Mouse (Mus musculus) heart, postnatal 4 days (tissue): ENCODE data around the gene Fam98b. TPM values are rescaled to one million over a fixed set of nuclear protein-coding genes. Genes with fewer than 3 reads are reported as not detected.

ENCODE experiments used
- DNase-seq: peaks from one replicate; pipeline ENCODE4 v3.0.0; 2021
- total RNA-seq, 2 experiments: library from RNA; stranded (reverse); gene quantifications; 2 replicates each; pipeline ENCODE4 v1.2.3; 2021

Fam98b gene
- total RNA-seq: 10 to 100 TPM; 35.0 to 36.0 TPM

DNA sequence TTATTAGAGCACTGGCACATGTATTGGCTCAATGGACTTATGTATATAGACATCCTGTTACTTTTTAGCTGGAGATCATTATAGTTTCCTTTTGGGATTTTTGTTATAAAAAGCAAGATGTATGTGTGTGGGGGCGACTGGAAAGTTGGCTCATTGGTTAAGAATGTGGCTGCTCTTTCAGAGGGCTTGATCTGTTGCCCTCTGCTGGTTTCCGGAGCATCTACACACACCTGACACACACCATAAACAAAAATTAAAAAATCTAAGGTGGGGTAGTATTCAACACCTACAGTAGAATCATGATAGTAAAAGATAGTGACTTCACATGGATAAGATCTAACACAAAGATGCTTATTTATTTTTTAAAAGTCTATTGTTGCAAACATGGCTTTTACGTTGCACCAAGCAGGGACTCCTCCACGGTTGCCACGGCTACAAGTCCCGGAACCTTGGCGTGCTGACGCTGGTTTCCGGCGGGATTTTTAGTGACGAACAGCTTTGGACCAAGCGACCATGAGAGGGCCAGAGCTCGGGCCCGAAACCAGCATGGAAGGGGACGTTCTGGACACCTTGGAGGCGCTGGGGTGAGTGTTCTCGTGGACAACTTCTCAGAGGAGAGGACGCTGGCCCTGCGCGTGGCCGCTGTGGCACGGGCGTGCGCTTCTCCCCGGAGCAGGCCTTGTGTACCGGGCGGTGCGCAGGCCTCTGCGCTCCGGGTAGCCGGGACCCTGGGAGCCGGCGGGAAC is at the start of gene Fam98b:
TSS of gene Fam98b (plus strand) at position 485 of the 746 bp plus-strand sequence.
- peak; percentile 94 for DNase-seq

DNA sequence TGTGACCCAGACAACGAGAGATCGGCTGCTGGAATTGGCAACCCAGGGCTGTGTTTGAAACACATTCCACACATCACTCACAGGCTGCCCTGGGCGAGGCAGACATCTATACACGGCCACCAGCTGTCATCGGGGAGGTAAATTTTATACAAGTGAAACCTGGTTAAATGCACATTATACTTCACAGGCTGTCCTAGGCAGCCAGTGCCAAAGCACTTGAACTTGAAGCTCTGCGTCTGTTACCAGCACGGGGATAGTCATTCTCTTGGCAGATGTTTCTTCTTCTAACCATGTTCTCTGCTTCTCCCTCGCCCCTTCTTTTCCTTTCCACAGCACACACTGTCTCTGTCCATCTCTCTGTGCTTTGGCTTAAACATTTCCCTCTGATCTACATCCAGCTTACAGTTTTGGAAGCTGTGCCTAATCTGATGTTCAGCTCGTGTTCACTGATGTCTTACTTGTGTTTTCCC is 48.6 kb upstream of the Fam98b start:
- DNase-seq: no peak

DNA sequence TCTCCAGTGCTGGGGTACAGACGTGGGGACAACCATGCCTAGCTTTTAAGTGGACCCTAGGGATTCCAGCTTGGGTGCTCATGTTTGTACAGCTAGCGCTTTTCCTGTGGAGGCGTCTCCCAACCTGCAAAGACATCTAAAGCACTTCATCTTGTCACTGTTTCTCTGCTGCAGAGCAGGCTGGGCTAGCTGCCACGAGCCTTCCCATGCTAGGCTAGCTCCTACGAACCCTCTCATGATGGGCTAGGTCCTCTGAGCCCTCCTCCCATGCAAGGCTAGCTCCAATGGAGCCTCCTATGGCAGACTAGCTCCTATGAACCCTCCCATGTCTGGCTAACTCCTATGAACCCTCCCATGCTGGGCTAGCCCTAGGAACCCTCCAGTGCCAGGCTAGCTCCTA is 46.2 kb upstream of the Fam98b start:
- no peak for DNase-seq

DNA sequence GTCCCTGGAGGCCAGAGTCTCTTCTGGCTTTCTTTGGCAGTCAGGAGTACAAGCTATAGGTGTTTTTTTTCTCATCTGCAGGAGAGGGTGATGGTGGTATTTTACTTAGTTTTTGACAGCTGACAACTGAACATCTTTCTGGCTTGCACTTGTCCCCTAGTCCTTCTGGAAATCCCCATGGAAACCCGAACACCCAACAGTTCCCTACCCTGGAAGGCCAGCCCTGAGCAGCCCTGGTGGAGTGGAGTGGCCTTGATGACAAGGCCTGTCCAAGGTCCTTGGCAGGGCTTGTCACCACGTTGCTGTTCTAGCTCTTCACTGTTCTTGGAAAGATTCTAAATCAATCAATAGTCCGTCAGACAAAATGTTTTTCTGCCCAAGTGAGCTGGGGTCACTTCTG is 45.0 kb upstream of the Fam98b start:
- DNase-seq: no peak

DNA sequence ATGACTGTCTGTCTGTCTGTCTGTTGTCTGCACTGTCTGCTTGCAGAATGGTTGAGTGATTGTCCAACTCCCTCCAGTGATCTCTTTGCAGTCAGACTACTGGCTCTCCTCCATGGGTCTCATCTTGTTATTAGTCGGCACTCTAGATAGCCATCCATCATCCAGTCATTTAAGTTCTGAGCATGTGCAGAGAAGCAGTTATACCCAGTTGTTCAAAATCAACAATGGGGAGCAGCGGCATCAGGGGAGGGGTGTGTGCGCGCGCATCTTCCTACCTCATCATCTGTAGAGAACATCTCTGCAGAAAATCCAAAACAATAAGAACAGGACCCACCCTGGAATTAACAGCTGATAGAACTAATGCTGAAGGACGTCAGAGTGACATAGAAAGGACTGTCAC is 44.5 kb upstream of the Fam98b start:
- no peak for DNase-seq

DNA sequence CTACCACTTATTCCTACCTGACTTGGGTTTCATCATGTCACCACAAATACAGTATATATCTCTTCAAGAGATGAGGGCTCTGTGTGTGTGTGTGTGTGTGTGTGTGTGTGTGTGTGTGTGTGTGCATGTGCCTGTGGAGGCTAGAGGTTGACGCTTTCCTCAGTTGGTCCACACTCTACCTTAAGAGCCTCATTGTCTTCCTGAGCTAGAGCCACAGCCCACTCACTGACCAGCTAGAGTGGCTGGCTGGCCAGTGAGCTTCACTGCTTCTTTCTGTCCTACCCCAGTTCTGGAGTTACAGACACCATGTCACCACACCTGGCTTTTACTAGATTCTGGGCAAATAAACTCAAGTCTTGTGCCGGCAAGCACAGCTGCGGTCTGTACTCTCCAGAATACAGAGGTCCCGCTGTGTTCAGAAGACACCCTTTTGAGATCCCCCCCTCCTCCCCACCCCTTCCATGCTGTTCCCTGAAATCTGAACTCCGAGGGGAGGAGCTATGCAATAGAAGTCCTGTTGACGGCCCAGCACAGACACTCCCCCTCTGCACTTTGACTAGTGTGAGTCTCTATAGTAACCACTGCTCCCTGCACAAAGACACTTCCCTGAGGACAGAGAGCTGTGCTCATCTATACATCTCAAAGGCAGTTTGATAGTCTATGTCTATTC is 39.0 kb upstream of the Fam98b start:
- peak; percentile 27 for DNase-seq

DNA sequence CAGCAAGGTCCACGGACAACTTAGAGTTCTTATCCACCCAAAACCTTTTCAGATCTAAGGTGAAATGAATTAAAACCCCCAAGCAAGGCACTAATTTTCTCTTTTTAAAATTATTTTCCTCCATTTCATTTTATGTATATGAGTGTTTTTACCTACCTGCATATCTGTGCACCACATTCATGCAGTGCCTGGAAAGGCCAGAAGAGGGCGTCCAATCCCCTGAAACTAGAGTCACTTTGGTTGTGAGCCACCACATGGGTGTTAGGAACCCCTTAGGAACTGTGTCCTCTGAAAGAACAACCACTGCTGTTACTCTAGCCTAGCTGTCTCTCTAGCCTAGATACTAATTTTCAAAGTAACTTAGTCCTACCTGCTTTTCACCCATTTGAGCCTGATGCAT is 33.4 kb upstream of the Fam98b start:
- DNase-seq: no peak

DNA sequence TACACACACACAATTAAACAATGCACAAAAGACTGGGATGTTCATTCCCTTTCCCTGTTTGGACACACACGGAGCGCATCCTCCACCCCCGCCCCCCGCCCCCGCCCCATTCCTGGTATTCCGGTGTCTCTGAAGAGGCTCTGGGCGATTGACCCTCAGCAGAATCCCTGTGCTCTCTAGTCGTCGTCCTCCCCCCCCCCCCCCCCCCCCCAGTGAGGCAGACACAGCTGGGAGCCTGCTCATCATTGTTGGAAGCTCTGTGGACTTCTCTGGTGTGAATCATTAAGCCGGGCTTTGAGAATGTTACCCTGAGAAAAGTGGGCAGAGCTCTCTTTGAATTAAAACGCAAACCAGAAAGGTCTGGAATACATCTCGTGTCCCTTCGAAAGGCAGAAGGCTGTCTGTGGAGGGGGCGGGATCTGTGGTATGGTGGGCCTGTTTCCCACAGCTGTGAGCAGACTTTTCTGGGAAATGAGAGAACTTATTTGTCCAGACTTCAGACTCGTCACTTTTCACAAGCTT is 31.8 kb upstream of the Fam98b start:
- DNase-seq: no peak

DNA sequence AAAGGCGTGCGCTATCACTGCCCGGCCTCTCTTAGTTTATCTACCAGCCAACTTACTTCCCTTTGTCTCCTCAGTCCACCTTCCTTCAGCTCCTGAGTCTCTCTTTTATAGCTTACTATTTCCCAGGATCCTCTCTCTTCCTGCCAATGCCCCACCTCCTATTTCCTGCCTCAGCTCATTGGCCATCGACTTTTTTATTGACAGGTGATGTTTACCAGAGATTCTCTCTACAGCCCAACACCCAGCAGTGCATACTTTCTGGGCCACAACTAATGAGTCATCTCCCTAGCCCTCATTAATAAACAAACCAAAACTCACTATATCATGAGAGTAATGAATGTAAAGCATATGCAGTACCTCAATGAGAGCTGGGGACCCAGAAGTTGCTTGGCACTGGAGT is 30.0 kb upstream of the Fam98b start:
- DNase-seq: no peak

DNA sequence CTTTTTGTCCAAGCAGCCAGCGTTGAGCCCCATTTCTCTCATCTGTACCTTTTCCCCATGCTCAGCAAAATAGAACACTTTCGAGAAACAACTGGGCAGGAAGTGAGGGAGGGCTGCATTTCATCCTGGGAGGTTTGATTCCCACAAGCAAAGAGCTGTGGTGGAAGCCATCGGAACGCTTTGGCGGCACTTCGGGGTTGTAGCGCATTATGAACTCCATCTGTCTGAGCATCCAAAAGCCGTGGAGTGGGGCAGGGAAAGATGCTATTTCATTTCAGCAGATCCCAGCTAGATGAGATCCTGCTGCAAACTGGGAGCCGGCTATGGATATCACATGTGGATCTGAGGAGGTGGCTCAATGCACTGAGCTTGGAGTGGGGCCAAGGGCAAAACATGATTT is 26.9 kb upstream of the Fam98b start:
- no peak for DNase-seq

DNA sequence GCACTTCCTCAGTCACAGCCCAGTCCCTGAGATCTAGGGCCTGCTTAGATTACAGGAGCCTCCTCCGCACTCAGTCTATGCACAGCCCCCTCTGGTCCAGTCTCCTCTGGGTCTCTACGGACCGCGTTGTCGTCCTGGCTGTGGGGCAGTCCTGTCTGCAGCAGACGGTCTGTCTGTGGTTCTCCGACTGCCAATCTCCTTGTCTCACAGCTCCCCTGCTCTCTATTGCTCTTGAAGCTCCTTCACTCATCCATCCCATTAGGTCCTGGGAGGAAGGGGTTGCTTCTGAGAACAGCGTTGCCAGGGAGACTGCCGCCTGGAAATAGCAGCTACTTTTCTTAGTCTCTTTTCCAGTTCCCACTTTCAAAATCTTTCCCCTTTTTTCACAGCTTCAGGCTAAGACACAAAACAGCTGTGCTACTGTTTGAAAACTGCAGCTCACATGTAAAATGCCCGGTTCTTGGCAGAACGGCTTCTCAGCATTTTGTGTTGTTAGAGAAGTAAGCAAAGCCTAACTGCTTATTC is 20.9 kb upstream of the Fam98b start:
- peak; percentile 7 for DNase-seq

DNA sequence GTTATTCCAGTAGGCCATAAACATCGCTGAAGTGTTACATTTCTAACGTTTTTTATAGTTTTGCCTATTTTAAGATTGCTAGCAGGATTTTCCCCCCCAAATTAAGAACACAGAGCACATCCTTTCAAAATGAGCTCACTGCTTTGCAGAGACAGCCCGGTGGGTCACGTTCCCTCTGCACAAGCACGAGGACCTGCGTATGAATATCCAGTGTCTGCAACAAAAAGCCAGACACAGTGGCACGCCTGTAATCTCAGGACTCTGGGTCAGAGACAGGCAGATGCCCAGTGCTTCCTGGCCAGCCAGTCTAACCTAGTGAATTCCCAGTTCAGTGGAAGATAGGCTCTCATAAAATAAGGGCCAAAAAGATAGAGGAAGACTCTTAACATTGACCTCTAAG is 19.3 kb upstream of the Fam98b start:
- DNase-seq: no peak

DNA sequence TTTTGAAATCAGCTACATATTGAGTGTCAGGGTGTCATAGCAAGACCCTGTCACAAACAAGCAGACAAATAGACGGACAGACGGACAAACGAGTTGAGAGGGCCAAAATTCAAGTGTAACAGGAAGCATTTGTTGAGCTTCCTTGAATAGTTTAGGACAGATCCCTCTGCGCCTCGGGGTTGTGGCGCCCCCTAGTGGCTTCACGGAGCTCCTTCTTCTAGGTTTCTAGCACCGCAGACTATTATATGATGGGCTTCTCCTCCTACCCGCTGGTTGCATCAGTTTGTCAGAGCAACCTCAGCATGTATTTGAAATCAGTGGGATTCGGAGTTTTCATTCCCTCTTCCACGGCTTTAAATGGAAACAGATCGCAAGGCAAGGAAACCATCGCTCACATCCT is 18.3 kb upstream of the Fam98b start:
- peak; percentile 91 for DNase-seq

DNA sequence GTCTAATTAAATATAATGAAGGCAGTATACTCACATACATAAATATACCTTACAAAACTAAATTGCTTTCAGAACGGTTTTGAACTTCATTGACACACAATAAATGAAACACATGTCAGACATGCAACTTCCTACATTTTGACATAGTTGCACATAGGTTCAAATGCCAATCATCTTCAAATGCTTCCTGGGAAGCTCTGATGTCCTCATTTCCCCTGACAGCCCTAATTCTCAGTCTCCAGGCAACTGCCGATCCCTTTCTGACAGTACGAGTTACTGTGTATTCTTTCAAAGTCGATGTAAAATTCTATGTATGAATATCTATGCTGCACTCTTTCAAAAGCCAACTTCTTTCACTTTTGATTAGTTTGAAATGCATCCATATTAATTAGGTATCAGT is 7.6 kb upstream of the Fam98b start:
- no peak for DNase-seq

DNA sequence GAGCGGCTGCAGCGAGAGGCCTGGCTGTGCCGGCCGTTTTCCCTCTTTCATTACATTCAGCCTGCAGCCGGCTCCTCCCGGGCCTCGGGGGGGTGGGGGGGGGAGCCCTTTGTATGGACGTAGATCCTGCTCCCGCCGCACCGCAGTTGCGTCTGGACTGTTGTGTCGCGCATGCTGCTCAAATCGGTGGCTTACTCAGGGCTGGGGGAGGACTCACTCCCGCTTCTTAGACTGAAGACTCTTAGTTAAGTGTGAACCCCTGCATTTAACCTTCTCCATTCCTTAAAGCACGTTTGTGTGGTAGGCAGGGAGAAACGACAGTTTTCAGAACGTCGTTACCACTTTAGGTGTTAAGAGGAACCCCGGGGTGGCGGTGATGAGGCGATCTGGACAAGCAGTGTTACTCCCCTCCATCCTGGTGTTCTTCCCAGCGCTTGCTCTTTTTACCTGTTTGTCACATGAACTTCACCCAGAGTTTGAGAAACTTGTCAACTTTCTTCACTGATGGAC is 517 bp downstream of the Fam98b start:
- DNase-seq: no peak

DNA sequence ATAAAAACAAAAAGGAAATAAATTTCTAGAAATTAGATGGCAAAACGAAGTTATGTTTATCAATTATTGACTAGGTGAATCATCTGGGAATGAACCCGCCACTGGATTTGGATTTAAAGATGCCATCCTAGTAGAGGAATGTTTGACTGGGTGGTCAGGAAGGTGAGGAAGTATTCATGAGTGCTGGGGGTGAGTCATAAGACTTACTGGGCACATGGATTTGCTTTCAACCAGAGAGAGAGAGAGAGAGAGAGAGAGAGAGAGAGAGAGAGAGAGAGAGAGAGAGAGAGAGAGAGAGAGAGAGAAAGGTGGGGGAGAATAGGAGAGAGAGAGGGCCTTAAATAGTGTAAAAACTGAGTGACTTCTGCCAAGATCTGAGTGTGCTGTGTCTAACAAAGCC is 5.9 kb downstream of the Fam98b start:
- no peak for DNase-seq

DNA sequence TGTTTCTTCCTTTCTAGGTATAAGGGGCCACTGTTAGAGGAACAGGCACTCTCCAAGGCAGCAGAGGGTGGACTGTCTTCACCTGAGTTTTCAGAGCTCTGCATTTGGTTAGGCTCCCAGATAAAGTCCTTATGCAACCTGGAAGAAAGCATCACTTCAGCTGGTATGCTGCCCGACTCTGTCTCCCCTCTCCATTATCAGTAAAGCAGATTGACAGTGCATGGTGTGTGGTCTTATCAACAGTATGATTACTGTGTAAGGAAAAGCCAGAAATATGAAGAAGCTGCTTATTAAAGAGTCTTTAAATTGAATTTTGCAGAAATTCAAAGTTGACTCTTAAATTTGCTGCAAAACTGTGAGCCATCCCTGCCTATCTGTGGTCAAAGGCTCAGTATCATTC is 8.1 kb downstream of the Fam98b start:
- no peak for DNase-seq

DNA sequence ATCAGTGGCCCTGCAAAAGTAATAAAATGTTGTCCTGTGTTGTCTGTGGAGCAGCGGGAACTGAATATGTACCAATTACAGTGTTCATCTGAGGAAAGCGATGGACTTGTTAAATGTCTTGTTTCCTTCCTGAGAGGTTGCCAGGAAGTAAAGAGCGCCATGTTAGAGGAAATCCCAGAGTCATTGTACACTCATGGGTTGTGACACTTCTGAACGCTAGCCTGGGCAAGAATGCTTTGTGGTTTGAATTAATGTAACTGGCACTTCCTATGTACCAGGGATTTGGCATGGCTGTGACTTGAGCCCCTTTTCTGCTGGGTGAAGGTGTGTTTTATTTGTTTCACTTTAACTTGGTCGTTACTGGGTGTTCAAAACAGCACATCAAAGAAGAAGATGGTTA is 12.6 kb downstream of the Fam98b start:
- DNase-seq: no peak

DNA sequence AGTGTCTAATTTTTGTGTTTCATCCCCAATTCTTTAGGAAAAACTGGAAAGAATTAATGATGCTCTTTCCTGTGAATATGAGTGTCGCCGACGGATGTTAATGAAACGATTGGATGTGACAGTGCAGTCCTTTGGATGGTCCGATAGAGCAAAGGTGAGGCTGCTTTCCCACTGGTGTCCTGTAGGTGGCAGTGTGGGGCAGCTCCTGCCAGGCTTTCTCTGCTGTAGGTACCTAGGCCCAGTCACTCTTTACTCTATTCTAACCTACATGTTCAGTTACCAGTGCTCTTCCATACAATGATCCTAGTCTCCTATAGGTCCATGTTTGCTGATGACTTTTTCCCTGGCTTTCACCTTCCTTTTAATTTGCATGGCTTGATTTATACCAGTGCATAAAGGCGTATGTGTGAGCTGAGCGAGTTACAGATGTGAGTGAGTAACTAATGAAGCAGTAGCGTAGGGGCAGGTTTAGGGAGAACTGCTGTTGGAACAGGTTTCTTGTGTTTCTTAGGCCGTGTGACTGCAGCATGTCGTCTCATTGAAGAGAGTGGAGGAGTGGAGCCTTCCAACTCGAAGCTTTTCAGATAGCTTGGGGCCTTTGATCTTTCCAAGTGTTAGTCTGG is 14.4 kb downstream of the Fam98b start:
- peak; percentile 73 for DNase-seq

DNA sequence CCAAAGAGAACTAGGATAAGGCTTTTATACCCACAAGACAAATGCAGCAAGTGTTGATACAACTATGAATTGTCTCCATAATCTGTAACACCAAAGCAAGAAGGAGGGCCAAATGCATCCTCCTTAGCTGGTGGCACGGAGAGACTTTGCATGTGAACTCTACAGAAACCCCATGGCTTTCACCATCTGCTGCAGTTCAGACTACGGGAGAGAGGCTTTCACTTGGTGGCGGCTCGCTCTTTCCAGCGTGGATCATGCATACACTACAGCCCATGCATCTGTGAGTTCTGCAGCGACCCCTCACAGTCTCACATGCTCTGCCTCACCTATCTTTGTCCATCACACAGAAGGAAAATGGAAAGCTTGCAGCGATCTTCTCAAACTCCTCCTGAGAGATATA is 38.8 kb downstream of the Fam98b start:
- DNase-seq: no peak

DNA sequence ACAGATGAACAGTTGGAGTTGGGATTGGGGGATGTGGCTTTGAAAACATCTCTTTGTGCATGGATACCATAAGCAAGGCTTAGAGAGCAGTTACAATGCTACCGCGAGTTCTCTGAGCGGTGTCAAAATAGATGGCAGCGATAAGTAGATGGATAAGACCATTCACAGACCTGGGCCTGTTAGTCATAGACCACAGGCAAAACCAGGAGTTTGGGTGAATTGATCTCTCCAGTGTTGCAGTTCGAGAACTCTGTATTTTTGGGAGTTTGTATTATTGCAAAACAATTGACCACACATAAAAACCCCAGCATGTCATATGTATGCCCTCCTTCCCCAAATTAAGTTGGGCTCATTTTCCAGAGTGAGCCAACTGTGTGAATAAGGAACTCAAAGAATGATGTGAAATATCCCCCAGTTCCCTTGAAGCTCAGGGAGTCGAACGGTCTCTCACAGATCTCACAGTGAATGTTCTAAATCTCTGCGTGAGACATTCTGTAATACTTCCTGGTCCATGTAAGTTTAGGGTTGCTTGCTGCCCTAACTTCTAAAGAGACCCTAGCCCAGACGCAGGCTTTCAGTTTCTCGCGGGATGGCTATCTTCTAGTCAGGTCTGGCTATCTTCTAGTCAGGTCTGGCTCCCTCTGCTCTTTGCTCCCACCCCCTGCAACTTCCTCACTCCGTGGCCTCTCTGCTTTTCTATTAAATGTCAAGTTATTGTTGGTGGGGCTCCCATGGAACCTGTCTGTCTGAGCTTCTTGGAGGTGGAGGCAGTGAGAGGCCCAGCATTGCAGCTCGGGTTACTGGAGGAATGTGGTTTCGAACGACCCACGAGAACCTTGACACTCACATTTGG is 50.3 kb downstream of the Fam98b start:
- DNase-seq: no peak
